Mouse (Mus musculus): Measurements from ENCODE around the gene Emc1. TPM values are rescaled to one million over a fixed set of nuclear protein-coding genes. Genes with fewer than 3 reads are reported as not detected.

Emc1 gene
- polyA plus RNA-seq, 1 experiment: 29.2 TPM

DNA sequence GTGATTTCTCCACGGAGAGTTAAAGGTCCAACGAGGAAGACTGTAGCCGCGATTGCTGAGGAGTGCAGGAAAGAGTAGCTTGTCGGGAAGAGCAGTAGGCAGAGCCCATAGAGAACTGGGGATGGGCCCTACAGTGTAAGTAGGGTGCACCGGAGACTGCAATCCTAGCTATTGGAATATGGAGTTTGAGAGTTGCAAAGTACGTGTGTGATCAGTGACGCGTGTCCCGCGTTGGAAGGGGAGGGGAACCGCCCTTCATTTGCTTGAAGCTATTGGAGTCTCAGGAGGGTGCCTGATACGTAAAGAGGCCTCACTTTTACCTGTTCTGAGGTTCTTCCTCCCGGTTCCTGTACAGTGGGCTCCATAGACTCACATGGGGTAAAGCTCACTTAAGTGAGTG, 40.7 kb upstream of the Emc1 start:
- 0 out of 2 replicates have a peak, but pooled peaks cover 12% of the 10 kb centered on the region for H3K4me1 ChIP-seq (ENCODE audit: control insufficient read depth, insufficient read depth, low read length)
- WGBS: 17% methylated on average over 14 of the region's 14 CpGs
- peak; percentile 51 for DNase-seq
- H3K27ac ChIP-seq (ENCODE audit: insufficient read depth, low read depth, low read length): peak overlapping the region; percentile 81
- TF ChIP-seq POLR2A (IDR thresholded peaks at IDR 0.05; ENCODE audit: low read depth, low read length): no peak
- no peak for TF ChIP-seq CTCF (conservative IDR thresholded peaks at IDR 0.05; ENCODE audit: insufficient read depth, insufficient read length, low read depth, low read length)
- H3K4me3 ChIP-seq (ENCODE audit: insufficient read depth, low read depth, low read length): peak overlapping the region; percentile 64
- no peaks in the 10 kb centered on the region for H3K27me3 ChIP-seq (replicated peaks; ENCODE audit: control insufficient read depth, insufficient read depth, low read length)
- peaks cover 2% of the 10 kb centered on the region for H3K36me3 ChIP-seq (ENCODE audit: control insufficient read depth, insufficient read depth, low read length)

DNA sequence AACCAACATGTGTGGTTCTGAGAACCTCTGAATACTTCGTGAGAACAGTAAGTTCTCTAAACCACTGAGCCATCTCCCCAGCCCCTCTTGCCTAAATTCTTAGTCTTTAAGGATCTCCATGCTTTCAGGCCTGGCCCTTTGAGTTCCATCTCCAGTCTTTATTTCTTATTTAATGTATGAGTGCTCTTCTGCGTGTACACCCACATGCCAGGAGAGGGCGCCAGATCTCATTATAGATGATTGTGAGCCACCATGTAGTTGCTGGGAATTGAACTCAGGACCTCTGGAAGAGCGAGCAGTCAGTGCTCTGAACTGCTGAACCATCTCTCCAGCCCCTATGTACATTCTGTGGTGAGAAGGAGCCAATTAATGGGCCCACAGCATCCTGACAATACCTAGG, 39.8 kb upstream of the Emc1 start:
- 64% methylated on average over 4 of the region's 4 CpGs for WGBS
- DNase-seq: peak; percentile 43
- peaks cover 2% of the 10 kb centered on the region for H3K36me3 ChIP-seq (ENCODE audit: control insufficient read depth, insufficient read depth, low read length)

GRCm38 (mm10) chr4:139318449-139318848, 33.9 kb upstream of the Emc1 start:
- WGBS: 89% methylated on average over 11 of the region's 11 CpGs
- no peak for DNase-seq
- Histone ChIP-seq H3K4me1 (ENCODE audit: control insufficient read depth, insufficient read depth, low read length) (no peaks in the 10 kb centered on the region; the same call in 1 of the 2 replicates), H3K27ac (ENCODE audit: insufficient read depth, low read depth, low read length) (no peak overlapping the region), H3K36me3 (ENCODE audit: control insufficient read depth, insufficient read depth, low read length) (peaks cover 2% of the 10 kb centered on the region), H3K4me3 (ENCODE audit: insufficient read depth, low read depth, low read length) (no peak overlapping the region), H3K27me3 (replicated peaks; ENCODE audit: control insufficient read depth, insufficient read depth, low read length) (no peaks in the 10 kb centered on the region)
- no peak for TF ChIP-seq CTCF (conservative IDR thresholded peaks at IDR 0.05; ENCODE audit: insufficient read depth, insufficient read length, low read depth, low read length)
- TF ChIP-seq POLR2A (IDR thresholded peaks at IDR 0.05; ENCODE audit: low read depth, low read length): no peak

More for the DNA sequence above, 39.8 kb upstream of the Emc1 start:
- no peaks in the 10 kb centered on the region for H3K27me3 ChIP-seq (replicated peaks; ENCODE audit: control insufficient read depth, insufficient read depth, low read length)
- no peak overlapping the region for H3K27ac ChIP-seq (ENCODE audit: insufficient read depth, low read depth, low read length)
- H3K4me3 ChIP-seq (ENCODE audit: insufficient read depth, low read depth, low read length): no peak overlapping the region
- TF ChIP-seq POLR2A (IDR thresholded peaks at IDR 0.05; ENCODE audit: low read depth, low read length): no peak
- peak; percentile 48 for TF ChIP-seq CTCF (conservative IDR thresholded peaks at IDR 0.05; ENCODE audit: insufficient read depth, insufficient read length, low read depth, low read length)
- H3K4me1 ChIP-seq (ENCODE audit: control insufficient read depth, insufficient read depth, low read length): 0 out of 2 replicates have a peak, but pooled peaks cover 12% of the 10 kb centered on the region

- H3K36me3 ChIP-seq (ENCODE audit: control insufficient read depth, insufficient read depth, low read length): peaks cover 2% of the 10 kb centered on the region
- DNase-seq: no peak
- H3K27ac ChIP-seq (ENCODE audit: insufficient read depth, low read depth, low read length): no peak overlapping the region
- no peak overlapping the region for H3K4me3 ChIP-seq (ENCODE audit: insufficient read depth, low read depth, low read length)
- 77% methylated on average over 4 of the region's 4 CpGs for WGBS
- TF ChIP-seq CTCF (conservative IDR thresholded peaks at IDR 0.05; ENCODE audit: insufficient read depth, insufficient read length, low read depth, low read length): no peak
- no peak for TF ChIP-seq POLR2A (IDR thresholded peaks at IDR 0.05; ENCODE audit: low read depth, low read length)
- no peaks in the 10 kb centered on the region; the same call in 1 of the 2 replicates for H3K4me1 ChIP-seq (ENCODE audit: control insufficient read depth, insufficient read depth, low read length)
- H3K27me3 ChIP-seq (replicated peaks; ENCODE audit: control insufficient read depth, insufficient read depth, low read length): no peaks in the 10 kb centered on the region
These were observed 32.6 kb upstream of the Emc1 start for GRCm38 (mm10) chr4:139319740-139320139.

DNA sequence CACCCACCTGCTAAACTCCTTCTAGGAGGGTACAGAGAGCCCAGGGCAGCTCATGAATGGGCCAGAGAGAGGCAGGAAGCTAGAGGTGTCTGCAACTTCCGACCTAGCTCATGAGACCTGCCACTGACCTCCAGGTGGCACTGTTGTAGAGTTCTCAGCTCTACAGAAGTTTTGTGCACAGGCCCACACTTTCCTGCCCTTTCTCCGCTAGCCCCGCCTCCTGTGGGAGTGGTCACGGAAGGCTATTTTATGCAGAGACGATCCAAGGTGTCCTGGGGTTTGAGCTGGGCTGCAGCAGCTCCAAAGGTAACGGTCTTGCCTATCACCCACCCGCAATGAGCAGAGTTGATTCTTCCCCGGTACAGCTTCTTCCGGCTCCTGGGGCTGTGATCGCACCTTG, 21.8 kb upstream of the Emc1 start:
- peak; percentile 82 for TF ChIP-seq CTCF (conservative IDR thresholded peaks at IDR 0.05; ENCODE audit: insufficient read depth, insufficient read length, low read depth, low read length)
- peak; percentile 71 for TF ChIP-seq POLR2A (IDR thresholded peaks at IDR 0.05; ENCODE audit: low read depth, low read length)
- WGBS: 3% methylated on average over 10 of the region's 10 CpGs
- Histone ChIP-seq H3K4me1 (ENCODE audit: control insufficient read depth, insufficient read depth, low read length) (peaks cover 6% of the 10 kb centered on the region; the same call in 1 of the 2 replicates), H3K27me3 (replicated peaks; ENCODE audit: control insufficient read depth, insufficient read depth, low read length) (no peaks in the 10 kb centered on the region), H3K36me3 (ENCODE audit: control insufficient read depth, insufficient read depth, low read length) (no peaks in the 10 kb centered on the region), H3K4me3 (ENCODE audit: insufficient read depth, low read depth, low read length) (peak overlapping the region; percentile 22), H3K27ac (ENCODE audit: insufficient read depth, low read depth, low read length) (peak overlapping the region; percentile 14)
- DNase-seq: peak; percentile 90

DNA sequence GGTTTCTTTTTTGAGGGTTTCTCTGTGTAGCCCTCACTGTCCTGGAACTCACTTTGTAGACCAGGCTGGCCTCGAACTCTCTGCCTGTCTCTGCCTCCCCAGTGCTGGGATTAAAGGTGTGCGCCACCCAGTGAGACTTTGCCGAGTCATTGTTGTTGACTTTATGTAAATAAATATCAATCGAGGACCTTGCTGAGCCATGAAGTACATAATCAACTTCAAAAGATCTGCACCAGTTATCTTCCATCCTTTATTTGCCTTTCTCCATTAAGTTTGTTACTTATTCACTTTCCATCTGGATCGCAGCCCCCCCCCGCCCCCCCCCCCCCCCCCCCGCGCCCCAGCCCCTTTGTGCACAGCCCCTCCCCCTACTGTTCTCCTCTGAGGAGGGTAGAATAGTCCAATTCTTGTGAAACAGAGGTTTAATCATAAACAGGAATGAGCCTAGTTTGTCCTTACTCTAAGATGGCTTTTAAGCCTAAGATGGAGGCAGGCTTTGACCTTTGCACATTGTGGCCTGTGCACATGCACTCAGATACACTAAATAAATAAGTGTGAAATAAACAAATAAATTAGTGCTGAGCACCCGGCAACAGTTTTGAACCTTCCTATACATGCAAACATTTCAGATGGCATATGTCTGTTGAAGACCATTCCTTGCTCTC, 17.6 kb upstream of the Emc1 start:
- DNase-seq: peak; percentile 74
- Histone ChIP-seq H3K27me3 (replicated peaks; ENCODE audit: control insufficient read depth, insufficient read depth, low read length) (no peaks in the 10 kb centered on the region), H3K4me1 (ENCODE audit: control insufficient read depth, insufficient read depth, low read length) (peaks cover 7% of the 10 kb centered on the region; the same call in 1 of the 2 replicates), H3K4me3 (ENCODE audit: insufficient read depth, low read depth, low read length) (no peak overlapping the region), H3K27ac (ENCODE audit: insufficient read depth, low read depth, low read length) (peak overlapping the region; percentile 94), H3K36me3 (ENCODE audit: control insufficient read depth, insufficient read depth, low read length) (no peaks in the 10 kb centered on the region)
- 36% methylated on average over 7 of the region's 9 CpGs for WGBS
- TF ChIP-seq POLR2A (IDR thresholded peaks at IDR 0.05; ENCODE audit: low read depth, low read length) (no peak), CTCF (conservative IDR thresholded peaks at IDR 0.05; ENCODE audit: insufficient read depth, insufficient read length, low read depth, low read length) (no peak)

- no peak for TF ChIP-seq POLR2A (IDR thresholded peaks at IDR 0.05; ENCODE audit: low read depth, low read length)
- no peak for TF ChIP-seq CTCF (conservative IDR thresholded peaks at IDR 0.05; ENCODE audit: insufficient read depth, insufficient read length, low read depth, low read length)
- H3K4me3 ChIP-seq (ENCODE audit: insufficient read depth, low read depth, low read length): no peak overlapping the region
- H3K27me3 ChIP-seq (replicated peaks; ENCODE audit: control insufficient read depth, insufficient read depth, low read length): no peaks in the 10 kb centered on the region
- DNase-seq: peak; percentile 39
- peaks cover 7% of the 10 kb centered on the region; the same call in 1 of the 2 replicates for H3K4me1 ChIP-seq (ENCODE audit: control insufficient read depth, insufficient read depth, low read length)
- H3K36me3 ChIP-seq (ENCODE audit: control insufficient read depth, insufficient read depth, low read length): no peaks in the 10 kb centered on the region
- H3K27ac ChIP-seq (ENCODE audit: insufficient read depth, low read depth, low read length): peak overlapping the region; percentile 94
- 56% methylated on average over 7 of the region's 7 CpGs for WGBS
These were observed 16.9 kb upstream of the Emc1 start for GRCm38 (mm10) chr4:139335507-139335906.
